Mouse (Mus musculus): ENCODE data around the gene Myl3.
A peak's percentile ranks its signal among the peaks of the same experiment; 100 is the strongest.

The Myl3 gene

DNA sequence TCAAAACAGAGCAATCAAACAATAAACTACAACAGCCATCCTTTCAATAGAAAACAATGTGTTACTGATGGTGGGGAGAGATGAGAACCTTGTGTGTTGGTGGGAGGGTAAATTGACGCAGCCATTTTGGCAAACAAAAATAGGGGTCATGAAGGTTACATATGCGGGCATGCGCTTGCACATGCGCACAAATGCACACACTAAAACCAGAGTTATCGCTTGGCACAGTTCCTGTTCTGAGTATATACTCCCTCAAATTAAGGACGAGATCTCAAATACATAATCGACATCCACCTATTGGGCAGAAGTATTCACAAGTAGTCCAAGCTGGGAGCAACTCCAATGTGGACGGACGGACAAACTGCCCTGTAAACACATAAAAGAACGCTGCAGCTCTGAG lies 30.7 kb downstream of the Myl3 start:
- DNase-seq = no peak

DNA sequence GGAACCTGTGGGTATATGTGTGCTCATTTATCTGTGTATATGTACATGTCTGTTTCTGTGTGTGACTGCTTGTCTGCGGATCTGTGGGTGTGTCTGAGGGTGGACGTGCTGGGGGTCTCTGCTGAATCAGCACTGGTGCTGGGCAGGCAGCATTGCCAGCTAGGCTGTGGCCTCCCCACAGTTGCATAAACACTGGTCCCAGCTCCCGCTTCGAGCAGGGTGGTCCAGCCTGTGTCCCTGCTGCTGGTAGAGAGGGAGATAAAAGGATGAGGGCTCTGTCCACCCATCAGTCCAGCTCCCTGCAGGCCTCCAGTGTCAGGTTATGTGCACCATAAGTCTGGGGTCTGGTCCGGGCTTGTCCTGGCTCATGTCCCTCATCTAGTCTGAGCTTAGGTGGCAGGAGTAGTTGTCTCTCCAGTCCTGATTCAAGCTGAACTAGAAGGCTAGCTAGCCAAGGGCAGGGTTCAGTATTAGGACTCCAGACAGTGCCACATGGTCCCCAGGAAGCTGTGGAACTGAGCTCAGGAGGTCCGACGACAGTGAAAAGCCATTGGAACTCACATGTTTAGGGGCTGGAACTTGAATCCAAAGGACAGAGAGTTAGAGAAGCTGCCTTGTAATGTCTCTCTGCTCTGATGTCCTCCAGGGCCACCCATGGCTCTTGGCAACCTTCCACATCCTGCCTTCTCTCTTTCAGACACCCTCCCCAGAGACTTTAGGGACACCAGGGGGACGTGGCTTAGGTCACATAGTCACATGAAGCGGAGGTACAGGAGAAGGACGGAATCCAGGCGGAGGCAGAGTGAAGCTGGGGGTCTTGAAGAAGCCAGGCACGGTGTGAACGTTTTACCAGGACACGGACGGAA lies 33.0 kb downstream of the Myl3 start:
- DNase-seq = no peak

DNA sequence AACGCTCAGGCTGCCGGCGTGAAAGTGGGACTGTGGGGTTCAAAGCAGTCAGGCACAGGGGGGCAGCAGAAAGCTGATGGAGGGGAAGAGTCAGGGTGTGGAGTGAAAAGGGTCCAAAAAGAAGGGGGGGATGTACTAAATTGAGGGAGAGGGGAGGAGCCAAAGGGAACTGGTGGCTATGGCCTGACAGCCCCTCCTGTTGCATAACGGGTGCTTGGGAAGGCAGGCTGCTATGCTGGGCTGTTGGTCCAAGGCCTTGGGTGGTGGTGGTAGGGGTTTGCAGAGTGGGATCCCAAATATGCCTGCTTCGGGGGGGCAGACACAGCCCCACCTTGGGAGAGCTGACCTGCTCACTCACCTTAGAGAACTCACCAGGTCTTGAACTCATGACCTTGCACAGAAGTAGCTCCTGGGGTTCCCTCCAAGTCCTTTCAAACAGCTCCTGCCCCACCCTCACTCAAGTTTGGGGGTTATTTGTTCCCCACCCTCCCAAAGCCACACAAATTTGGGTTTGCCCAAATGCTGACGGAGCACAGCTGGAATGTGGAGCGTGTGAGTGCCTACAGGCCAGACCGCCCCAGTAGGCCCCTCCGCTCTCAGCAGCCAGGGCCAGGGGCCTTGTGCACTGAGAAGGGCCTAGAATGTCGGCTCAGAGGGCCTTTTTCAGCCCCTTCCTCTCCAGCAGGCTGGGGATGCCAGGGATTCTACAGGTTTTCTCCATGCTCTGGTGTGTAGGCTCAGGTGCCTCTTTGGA lies 33.8 kb downstream of the Myl3 start:
- DNase-seq = no peak

DNA sequence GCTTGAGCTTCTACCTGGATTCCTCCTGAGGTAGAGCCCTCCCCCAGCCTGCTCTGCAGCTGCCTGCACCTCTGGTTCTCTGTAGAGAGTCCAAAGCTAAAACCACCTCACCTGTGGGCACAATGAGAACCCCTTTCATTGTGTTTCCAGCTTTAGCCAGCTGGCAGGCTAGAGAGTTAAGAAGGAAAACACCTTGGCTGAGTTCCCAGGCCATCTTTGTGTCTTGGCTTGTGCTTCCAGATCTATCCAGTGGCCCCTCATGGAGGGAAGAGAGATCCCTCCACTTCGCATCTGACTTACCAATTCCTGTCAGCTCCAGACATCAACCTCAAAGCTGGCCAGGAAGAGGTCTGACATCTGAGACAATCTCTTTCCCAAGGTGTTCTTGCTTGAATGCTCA lies 36.4 kb downstream of the Myl3 start:
- DNase-seq = no peak

DNA sequence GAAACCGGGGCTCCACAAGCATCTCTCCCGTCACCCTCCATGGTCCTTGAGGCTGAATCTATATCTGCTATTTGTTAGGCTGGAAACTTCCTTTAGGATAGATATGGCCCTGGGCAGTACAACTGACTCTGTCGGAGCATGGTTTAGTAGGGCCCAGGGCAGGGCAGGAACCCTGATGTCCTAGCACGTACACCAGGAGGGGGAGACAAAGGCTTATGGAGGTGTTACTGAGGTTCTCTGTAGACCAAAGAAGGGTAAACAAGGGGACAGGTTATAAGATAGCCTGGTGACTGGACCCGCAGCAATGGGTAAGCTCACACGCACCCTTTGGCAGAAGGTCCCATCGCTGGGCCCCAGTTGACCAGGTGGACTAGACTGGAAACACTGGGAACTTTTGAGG lies 36.9 kb downstream of the Myl3 start:
- no peak for DNase-seq

DNA sequence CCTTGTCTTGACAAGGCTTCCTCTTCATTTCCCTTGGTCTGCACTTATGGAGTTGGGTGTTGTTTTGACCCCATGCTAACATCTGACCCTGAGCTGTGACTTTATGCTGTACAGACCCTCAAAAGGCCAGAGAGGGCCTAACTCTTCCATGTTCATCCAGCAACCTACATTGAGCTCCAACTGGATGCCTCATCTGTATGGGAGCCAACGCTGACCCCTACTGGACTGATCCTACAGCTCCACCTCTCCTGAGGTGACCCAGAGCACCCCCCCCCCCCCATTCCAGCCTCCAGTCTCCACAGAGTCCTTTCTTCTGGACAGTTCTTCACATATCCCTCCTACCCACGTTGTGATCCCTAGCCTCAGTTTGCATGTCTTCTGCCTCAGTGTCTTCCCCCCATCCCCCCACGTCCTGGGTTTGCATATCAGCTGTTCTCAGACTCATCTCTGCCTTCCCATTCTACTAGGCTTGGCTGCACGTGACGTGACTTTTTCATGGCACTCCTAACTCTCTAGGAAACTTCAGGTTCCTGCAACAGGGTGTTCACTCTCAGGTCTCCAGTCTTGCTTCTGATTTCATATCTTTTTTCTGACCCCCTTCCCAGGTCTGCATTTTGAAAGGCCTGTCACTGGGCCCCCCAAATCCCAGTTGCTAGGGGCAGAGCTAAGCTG lies 37.7 kb downstream of the Myl3 start:
- DNase-seq = no peak

DNA sequence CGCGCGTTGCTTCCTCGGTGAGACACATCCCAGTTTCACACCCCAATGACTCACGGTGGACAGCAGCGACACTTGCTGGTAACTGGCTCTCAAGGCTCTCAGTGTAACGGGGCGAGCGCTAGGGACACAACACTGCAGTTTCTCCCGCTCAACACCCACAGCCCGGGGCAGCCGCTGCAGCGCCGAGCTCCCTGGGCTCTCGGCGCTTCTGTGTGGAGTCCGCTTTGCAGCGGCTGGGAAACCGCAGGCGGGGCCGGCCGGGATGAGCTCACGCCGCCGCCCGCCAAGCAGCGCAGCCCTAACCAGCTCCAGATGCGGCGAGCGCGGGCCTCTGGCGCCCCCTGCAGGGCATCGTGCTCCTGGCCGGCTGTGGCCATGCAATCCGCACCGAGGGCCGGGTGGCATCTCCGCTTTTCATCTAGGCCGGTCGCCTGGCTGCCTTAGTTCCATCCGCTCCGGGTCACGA lies 39.6 kb downstream of the Myl3 start:
- DNase-seq = peak; percentile 89 to 97

DNA sequence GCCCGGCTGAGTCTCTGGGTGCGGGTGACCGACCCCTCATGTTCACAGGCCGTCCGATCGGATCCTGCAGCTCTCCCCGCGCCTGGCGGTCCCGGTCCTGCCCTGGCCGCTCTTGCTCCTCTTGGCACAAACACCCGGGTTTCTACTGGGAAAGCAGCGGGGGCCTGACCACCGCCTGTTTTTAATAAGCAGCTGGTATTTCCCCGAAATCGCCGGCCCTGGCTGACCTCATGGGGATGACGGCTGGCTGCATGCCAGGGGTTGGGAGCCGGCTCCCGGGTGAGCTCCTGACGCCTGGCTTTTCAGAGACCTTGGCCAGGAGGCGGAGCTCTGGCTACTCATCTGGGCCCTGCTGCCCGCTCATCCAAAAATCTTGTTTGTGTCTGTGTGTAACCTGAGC lies 40.1 kb downstream of the Myl3 start:
- DNase-seq = peak; percentile 72 to 83

DNA sequence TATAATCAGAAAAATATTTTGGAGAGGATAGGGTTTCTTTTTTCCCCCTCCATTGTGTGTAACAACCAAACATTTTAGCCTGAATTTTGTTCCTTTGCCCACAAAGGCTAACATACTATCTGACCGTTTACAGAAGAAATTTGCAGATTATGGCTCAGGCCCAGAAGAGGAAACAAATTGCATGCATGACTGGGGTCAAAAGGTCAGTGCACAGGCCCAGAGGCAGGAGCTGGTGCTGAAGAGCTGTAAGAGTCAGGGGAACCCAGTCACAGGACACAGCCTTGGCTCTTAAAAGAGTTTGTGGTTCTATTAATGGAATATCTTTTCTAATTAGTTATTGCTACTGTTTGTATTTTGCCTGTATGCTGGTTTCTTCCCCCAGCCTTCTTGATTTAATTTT lies 42.0 kb downstream of the Myl3 start:
- DNase-seq = no peak

DNA sequence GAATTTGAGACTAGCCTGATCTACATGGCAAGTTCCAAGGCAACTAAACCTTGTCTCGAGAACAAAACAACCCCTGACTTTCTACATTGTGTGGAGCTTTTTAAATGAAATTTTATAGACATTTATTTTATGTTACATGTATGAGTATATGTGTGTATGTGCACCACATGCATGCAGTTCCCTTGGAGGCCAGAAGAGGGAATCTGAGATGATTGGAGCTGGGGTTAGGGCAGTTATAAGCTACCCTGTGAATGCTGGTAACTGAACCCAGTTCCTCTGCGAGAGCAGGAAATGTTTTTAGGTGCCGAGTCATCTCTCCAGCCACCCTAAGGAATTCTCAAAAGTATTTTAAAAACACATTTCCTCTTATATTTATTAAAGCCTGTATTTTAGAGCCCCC lies 46.5 kb downstream of the Myl3 start:
- no peak for DNase-seq

DNA sequence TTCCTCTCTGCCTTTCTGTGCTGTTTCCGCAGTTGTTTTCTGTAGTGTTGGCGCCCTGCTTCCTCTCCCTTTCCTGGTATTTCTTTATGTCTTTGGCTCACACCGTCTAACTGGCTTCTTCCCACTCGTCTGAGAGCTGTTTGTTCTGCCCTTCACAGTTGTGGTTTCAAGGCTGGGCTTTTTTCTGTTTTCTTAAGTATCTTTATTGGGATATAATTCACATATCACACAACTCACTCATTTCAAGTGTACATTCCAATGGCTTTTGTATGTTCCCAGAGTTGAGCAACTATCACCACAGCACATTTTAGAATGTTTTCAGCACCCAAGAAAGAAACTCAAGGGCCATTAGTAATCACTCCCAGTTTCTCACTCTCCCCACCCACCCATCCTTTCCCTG lies 48.8 kb downstream of the Myl3 start:
- no peak for DNase-seq

DNA sequence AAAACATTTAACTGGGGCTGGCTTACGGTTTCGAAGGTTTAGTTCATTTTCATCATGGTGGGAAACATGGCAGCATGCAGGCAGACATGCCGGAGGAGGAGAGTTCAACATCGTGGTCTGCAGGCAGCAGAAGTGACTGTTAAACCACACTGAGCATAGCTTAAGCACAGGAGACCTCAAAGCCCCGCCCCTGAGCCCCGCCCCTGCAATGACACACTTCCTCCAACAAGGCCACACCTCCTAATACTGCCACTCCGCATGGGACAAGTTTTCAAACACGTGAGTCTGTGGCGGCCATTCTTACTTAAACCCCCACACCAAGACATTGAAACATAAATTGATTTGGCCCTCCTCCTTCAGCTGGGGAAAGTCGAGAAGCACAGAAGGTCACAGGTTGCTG lies 55.4 kb downstream of the Myl3 start:
- no peak for DNase-seq

DNA sequence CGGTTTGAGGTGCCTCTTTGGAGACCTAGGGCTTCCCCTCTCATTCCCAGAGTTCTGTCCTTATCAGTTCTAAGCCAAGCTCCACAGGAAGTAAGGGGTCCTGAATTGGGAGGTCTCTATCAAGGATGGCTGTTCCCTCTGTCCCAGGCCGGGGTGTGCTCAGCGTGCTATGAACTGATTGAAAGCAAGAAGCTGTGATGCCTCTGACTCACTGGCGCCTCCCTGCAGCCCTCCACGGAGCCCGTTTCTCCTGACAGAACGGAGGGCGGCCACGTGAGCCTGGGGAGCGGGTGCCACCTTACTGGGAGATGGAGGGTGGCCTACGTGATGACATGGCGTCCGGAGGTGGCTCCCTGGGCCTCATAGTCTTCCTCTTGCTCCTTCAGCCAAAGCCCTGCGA lies 56.2 kb downstream of the Myl3 start, which contains the start of gene Prss42:
TSS of gene Prss42 (plus strand) at position 301 of the 400 bp plus-strand sequence.
- DNase-seq = no peak

DNA sequence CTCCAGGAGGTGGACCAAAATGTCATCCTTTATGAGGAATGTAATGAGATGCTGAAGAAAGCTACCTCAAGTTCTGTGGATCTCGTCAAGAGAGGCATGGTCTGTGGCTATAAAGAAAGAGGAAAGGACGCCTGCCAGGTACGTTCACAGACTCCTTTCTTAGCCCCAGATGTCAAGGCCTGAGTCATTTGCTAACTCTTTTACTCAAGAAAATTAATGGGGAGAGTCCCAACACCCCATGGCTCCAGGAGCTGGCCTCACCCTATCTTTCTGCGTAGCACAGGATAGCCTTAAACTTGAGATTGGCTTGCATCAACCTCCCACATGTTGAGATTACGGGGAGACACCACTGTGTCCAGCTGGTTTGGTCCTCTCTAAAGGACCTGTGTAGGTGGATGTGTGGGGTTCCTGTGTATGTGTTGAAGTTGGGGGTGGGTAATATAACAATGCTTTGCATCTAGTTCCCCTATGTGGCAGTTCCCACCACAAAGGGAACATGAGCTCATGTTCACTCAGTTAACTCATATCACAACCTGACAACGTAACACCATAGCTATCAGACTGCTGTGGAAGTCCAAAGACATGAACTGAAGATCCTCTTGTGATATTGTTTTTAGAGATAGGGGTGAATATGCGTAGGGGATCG lies 59.3 kb downstream of the Myl3 start:
- no peak for DNase-seq

DNA sequence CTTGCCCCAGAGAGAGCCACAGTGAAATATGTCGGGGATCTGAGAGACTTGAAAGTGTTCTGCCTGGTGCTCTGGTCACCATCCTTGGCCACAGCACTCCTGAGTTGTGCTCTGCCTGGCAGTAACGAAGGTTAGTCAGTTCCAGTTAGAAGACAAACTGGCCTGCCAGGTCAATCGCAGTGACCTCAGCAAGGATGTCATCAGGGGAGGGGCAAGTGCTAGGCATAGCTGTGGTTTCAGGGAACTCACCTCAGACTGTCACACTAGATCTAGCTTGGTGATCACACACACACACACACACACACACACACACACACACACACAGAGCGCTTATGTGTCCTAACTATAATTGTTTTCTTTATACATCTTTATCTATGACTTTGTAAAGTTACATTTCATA lies 61.6 kb downstream of the Myl3 start:
- DNase-seq = no peak

DNA sequence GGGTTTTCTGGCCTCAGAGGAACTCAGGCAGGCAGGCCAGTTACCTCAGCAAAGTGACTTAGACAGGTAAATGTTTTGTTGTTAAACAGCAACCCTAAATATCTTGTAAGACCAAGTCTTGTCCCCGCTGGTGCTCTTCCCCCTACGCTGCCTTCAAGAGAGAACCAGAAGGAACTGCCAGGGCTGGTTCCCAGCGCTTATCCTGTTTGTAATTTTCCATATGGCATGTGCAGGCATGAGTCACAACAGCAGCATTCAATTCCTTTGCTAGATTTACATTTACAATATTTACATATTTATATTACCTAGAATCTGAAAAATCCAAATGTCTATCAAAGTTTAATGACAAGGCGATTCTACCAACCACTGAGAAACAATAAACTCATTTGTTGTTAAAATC lies 68.4 kb downstream of the Myl3 start:
- no peak for DNase-seq

DNA sequence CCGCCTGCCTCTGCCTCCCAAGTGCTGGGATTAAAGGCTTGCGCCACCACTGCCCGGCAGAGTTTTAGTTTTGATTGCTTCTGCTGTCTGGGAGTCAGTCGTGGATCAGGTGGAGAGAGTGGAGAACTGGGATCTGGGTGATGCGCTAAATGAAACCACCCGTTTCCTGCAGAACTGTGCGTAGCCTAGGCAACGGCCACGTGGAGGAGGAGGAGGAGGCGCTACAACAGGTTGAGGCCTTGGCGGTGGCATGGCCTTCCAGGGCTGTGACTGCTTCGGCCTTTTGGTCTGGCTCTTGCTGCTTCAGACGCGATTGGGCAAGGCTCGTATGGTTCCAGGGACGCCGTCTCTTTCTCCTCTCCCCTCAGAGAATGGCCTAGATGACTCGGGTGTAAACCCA lies 72.1 kb downstream of the Myl3 start, which contains the start of gene Prss44:
TSS of gene Prss44 (plus strand) at position 206 of the 400 bp plus-strand sequence.
- DNase-seq = no peak

All from cerebellum, adult 18-20 months (tissue).